Mouse (Mus musculus): ENCODE measurements at regions not wholly inside any gene's neighbourhood (a gene's known extent, or its start where the extent isn't known, plus 50 kb on each side); places are given as distances from the start of the nearest gene placed in this dataset.

DNA sequence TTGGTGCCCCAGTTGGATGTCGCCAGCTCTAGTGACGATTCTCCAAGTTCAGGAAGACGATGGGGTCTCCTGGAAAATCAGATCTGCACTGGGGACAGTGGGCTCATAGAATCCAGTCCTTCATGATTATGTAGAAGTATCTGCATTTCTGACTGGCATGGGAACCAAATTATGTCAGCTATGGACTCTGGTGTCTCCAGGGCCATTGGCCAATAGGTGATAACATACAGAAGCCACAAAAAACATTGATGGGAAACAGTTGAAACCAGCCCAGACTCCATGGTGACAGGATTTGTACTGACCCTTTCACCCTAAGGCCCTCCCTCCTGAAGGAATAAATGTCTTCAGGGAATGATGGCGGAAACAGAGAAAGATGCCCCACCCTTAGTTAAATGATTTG is 110.9 kb upstream of the Ngf start:
- Histone ChIP-seq H3K36me3 (replicated peaks; ENCODE audit: control insufficient read depth, insufficient read depth) (no peaks in the 10 kb centered on the region), H3K4me1 (replicated peaks; ENCODE audit: control insufficient read depth, insufficient read depth, low read length) (no peaks in the 10 kb centered on the region), H3K9me3 (ENCODE audit: control insufficient read depth, low read length) (no peaks in the 10 kb centered on the region), H3K4me2 (replicated peaks) (no peak overlapping the region), H3K9ac (no peak overlapping the region), H3K27ac (no peak overlapping the region), H3K4me3 (replicated peaks; ENCODE audit: low read length) (no peak overlapping the region), H3K27me3 (ENCODE audit: control insufficient read depth, insufficient read depth, low read length) (peaks cover 97% of the 10 kb centered on the region)
- WGBS = 94% methylated on average over 4 of the region's 4 CpGs
- ATAC-seq (ENCODE audit: low FRiP score) = no peak
- no peak for DNase-seq (ENCODE audit: low spot score)

DNA sequence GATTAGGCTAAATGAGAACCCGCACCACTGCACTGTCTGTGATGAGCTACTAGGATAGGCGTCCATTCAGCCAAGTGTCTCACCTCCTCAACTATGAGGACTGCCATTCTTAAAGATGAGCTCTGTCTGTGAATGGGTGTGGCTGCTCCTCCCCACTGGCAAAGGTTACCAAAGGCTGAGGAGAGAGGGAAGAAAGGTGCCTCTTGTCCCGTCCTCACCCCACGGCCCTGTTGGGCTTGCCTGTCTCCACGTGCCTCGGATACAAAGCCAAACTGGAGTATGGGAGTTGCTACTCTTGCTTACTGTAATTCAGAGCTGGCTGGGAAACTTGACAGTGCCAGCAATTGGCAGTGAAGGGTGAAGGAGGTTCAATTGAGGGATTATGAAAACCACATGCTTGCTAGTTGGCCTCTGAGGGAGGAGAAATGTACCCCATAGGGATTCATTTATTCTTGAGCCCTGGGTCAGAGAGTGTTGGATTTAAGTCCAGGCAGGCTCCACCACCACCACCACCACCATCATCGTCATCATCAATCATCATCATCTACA is 112.6 kb upstream of the Ngf start:
- no peak overlapping the region for H3K4me2 ChIP-seq (replicated peaks)
- no peaks in the 10 kb centered on the region for H3K4me1 ChIP-seq (replicated peaks; ENCODE audit: control insufficient read depth, insufficient read depth, low read length)
- 68% methylated on average over 7 of the region's 7 CpGs for WGBS
- no peak for DNase-seq (ENCODE audit: low spot score)
- no peaks in the 10 kb centered on the region for H3K9me3 ChIP-seq (ENCODE audit: control insufficient read depth, low read length)
- ATAC-seq (ENCODE audit: low FRiP score) = no peak
- peaks cover 93% of the 10 kb centered on the region for H3K27me3 ChIP-seq (ENCODE audit: control insufficient read depth, insufficient read depth, low read length)
- H3K27ac ChIP-seq = no peak overlapping the region
- no peak overlapping the region for H3K4me3 ChIP-seq (replicated peaks; ENCODE audit: low read length)
- no peak overlapping the region for H3K9ac ChIP-seq
- no peaks in the 10 kb centered on the region for H3K36me3 ChIP-seq (replicated peaks; ENCODE audit: control insufficient read depth, insufficient read depth)

DNA sequence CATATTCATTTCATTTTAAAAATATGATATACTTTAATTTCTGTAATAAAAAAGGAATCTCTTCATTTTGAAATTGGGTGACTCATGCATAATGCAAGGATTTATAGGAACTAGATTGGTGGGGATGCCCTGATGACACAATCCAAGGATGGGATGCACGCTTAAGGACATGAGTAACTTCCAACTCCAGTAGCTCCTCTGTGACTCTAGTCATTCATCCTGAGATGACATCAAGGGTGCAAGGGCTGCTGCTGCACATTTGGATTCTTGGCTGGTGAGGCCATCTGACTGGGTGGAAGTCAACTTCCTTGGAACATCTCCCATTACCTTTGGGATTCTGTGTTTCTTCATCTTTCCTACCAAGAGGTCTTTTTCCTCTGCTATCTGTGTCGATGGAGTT is 114.4 kb upstream of the Ngf start:
- 90% methylated on average over 2 of the region's 2 CpGs for WGBS
- Histone ChIP-seq H3K27ac (no peak overlapping the region), H3K4me3 (replicated peaks; ENCODE audit: low read length) (no peak overlapping the region), H3K27me3 (ENCODE audit: control insufficient read depth, insufficient read depth, low read length) (peaks cover 93% of the 10 kb centered on the region), H3K4me1 (replicated peaks; ENCODE audit: control insufficient read depth, insufficient read depth, low read length) (no peaks in the 10 kb centered on the region), H3K4me2 (replicated peaks) (no peak overlapping the region), H3K9me3 (ENCODE audit: control insufficient read depth, low read length) (no peaks in the 10 kb centered on the region), H3K36me3 (replicated peaks; ENCODE audit: control insufficient read depth, insufficient read depth) (no peaks in the 10 kb centered on the region), H3K9ac (no peak overlapping the region)
- no peak for ATAC-seq (ENCODE audit: low FRiP score)
- no peak for DNase-seq (ENCODE audit: low spot score)

DNA sequence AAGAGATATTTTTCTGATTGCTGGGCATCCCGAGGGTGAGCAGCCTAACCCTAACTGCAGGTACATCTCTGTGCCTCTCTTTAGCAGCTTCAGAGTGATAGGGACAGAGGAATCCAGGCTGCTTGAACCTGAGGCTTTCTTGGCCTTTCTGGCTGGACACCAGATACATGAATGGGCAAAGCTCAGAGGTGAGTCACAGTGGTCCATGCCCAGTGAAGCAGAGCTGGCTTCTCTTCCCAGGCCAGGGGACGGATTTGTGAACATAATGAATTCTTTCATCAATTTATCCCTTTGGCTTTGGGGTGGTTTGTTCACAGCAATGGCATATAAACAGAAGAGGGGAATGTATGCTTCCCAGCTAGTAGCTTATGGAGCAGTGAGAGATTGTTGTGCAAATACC is 114.9 kb upstream of the Ngf start:
- Histone ChIP-seq H3K4me3 (replicated peaks; ENCODE audit: low read length) (no peak overlapping the region), H3K4me1 (replicated peaks; ENCODE audit: control insufficient read depth, insufficient read depth, low read length) (no peaks in the 10 kb centered on the region), H3K9ac (no peak overlapping the region), H3K4me2 (replicated peaks) (no peak overlapping the region), H3K9me3 (ENCODE audit: control insufficient read depth, low read length) (no peaks in the 10 kb centered on the region), H3K27me3 (ENCODE audit: control insufficient read depth, insufficient read depth, low read length) (peaks cover 93% of the 10 kb centered on the region), H3K27ac (no peak overlapping the region), H3K36me3 (replicated peaks; ENCODE audit: control insufficient read depth, insufficient read depth) (no peaks in the 10 kb centered on the region)
- ATAC-seq (ENCODE audit: low FRiP score) (no peak), DNase-seq (ENCODE audit: low spot score) (no peak)
- 78% methylated on average over 2 of the region's 2 CpGs for WGBS

DNA sequence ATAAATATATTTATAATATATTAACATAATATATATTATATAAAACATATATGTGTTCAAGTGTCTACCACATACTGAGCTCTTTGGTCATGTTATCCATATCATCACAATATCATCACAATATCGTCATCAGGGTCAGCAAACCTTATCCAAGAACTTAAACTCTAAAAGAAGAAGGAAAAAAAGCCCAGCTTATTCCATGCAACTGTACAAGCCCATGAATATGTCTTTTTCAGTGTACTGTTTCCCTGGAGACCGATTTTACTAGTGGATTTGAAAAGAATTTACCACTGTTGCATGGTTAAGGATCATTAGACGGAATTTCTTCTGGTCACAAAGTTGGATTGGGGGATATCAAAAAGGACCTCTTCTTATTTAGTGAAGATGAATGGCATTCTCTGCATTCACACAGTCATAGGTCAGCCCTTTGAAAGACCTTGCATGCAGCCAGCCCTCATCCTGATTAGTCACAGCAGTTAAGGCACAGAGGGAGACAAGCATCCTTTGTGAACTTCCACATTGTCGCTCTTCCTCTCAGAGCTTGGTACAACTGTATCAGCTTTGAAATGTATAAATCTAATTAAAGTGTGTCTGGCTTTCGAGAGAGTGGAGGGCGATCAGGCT is 116.3 kb upstream of the Ngf start:
- peak; percentile 36 for DNase-seq (ENCODE audit: low spot score)
- WGBS = 19% methylated on average over 6 of the region's 6 CpGs
- Histone ChIP-seq H3K9ac (no peak overlapping the region), H3K36me3 (replicated peaks; ENCODE audit: control insufficient read depth, insufficient read depth) (no peaks in the 10 kb centered on the region), H3K4me1 (replicated peaks; ENCODE audit: control insufficient read depth, insufficient read depth, low read length) (no peaks in the 10 kb centered on the region), H3K9me3 (ENCODE audit: control insufficient read depth, low read length) (no peaks in the 10 kb centered on the region), H3K27me3 (ENCODE audit: control insufficient read depth, insufficient read depth, low read length) (peaks cover 90% of the 10 kb centered on the region), H3K27ac (no peak overlapping the region), H3K4me2 (replicated peaks) (no peak overlapping the region), H3K4me3 (replicated peaks; ENCODE audit: low read length) (no peak overlapping the region)
- ATAC-seq (ENCODE audit: low FRiP score) = peak; percentile 65

DNA sequence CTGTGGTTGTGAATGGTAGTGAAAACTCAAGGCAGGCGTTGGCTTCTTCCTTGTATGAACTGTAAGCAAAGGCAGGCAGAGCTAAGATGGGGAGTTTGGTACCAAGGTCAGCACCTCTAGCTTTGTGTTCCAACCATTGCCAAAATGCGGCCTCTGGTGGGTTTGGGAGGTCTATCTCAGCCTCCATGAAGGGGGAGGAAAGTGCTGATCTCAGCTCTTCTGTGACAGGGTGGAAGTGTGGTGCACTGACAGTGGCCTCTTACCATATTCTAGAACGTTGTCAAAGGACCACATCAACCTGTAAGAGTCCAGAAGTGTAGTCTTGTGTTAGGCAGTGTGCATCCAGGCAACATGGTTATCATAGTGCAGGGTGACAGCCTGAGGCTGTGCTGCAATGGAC is 123.6 kb upstream of the Ngf start:
- Histone ChIP-seq H3K4me1 (replicated peaks; ENCODE audit: control insufficient read depth, insufficient read depth, low read length) (no peaks in the 10 kb centered on the region), H3K9me3 (ENCODE audit: control insufficient read depth, low read length) (no peaks in the 10 kb centered on the region), H3K27ac (no peak overlapping the region), H3K27me3 (ENCODE audit: control insufficient read depth, insufficient read depth, low read length) (peaks cover 55% of the 10 kb centered on the region), H3K4me3 (replicated peaks; ENCODE audit: low read length) (no peak overlapping the region), H3K36me3 (replicated peaks; ENCODE audit: control insufficient read depth, insufficient read depth) (no peaks in the 10 kb centered on the region), H3K4me2 (replicated peaks) (no peak overlapping the region), H3K9ac (no peak overlapping the region)
- DNase-seq (ENCODE audit: low spot score) (no peak), ATAC-seq (ENCODE audit: low FRiP score) (no peak)
- 83% methylated on average over 3 of the region's 3 CpGs for WGBS

DNA sequence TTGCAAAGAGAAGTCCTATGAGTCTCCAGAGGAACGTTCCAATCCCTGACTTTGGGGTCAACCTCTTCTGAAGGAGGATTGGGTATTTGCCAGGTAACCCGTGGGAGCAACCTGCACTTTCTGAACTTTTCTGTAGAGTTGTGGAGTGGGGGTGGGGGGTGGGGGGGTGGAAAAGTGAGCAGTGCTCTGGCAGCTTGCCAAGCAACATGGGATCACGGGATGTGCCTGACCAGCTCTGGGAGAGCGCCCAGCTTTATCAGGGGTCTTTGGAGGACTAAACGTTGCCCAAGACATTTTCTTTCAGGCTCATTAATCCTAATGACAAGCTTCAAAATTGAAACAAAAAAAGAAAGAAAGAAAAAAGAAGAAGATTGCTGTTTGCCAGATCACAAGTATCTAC is 124.4 kb upstream of the Ngf start:
- no peak overlapping the region for H3K4me3 ChIP-seq (replicated peaks; ENCODE audit: low read length)
- no peak overlapping the region for H3K27ac ChIP-seq
- H3K4me2 ChIP-seq (replicated peaks) = no peak overlapping the region
- no peaks in the 10 kb centered on the region for H3K9me3 ChIP-seq (ENCODE audit: control insufficient read depth, low read length)
- 57% methylated on average over 5 of the region's 5 CpGs for whole genome bisulfite sequencing
- ATAC-seq (ENCODE audit: low FRiP score) = no peak
- peaks cover 47% of the 10 kb centered on the region for H3K27me3 ChIP-seq (ENCODE audit: control insufficient read depth, insufficient read depth, low read length)
- no peak overlapping the region for H3K9ac ChIP-seq
- no peak for DNase-seq (ENCODE audit: low spot score)
- H3K36me3 ChIP-seq (replicated peaks; ENCODE audit: control insufficient read depth, insufficient read depth) = no peaks in the 10 kb centered on the region
- no peaks in the 10 kb centered on the region for H3K4me1 ChIP-seq (replicated peaks; ENCODE audit: control insufficient read depth, insufficient read depth, low read length)

DNA sequence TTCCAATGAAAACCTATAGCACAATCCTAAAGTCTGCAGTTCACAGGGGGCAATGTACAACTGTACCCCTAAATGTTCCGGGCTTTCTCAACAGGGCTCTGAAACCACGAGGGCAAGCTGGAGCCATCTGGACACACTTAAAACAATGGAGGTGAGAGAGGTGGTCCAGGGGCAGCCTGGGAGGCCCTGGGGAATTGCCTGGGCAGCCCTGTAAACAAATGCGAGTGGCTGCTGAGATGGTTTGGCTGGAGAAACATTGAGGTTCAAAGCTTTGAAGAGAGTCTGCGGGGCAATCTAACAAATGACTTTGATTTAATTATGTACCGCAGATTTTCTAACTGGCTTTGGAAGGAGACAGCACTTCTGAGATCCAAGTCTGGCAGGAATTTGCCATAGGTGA is 129.0 kb upstream of the Ngf start:
- DNase-seq (ENCODE audit: low spot score) = no peak
- Histone ChIP-seq H3K9me3 (ENCODE audit: control insufficient read depth, low read length) (no peaks in the 10 kb centered on the region), H3K4me1 (replicated peaks; ENCODE audit: control insufficient read depth, insufficient read depth, low read length) (no peaks in the 10 kb centered on the region), H3K4me2 (replicated peaks) (no peak overlapping the region), H3K27ac (no peak overlapping the region), H3K27me3 (ENCODE audit: control insufficient read depth, insufficient read depth, low read length) (peaks cover 9% of the 10 kb centered on the region), H3K4me3 (replicated peaks; ENCODE audit: low read length) (no peak overlapping the region), H3K9ac (no peak overlapping the region), H3K36me3 (replicated peaks; ENCODE audit: control insufficient read depth, insufficient read depth) (no peaks in the 10 kb centered on the region)
- 48% methylated on average over 5 of the region's 5 CpGs for WGBS
- ATAC-seq (ENCODE audit: low FRiP score) = no peak

DNA sequence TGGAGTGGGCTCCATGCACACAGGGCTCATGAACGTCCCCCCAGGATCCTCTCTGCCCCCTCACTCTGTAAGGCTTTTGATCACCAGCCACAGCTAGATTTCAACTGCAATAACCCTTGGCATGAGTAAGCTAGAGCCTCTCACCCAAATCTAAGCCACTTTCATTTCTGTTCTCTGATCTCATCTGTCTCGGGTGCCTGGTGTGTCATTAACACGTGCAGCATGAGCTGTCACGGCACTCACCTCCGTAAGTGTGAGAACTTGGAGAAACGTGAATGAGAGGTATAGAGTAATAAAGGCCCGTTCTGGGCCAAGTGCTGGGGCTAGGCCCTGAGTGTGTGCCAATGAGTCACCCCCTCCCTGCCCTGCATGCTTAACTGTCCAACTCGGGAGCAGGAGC is 131.8 kb upstream of the Ngf start:
- no peak for ATAC-seq (ENCODE audit: low FRiP score)
- no peak overlapping the region for H3K27ac ChIP-seq
- H3K4me2 ChIP-seq (replicated peaks) = no peak overlapping the region
- WGBS = 78% methylated on average over 8 of the region's 8 CpGs
- H3K9me3 ChIP-seq (ENCODE audit: control insufficient read depth, low read length) = no peaks in the 10 kb centered on the region
- no peaks in the 10 kb centered on the region for H3K36me3 ChIP-seq (replicated peaks; ENCODE audit: control insufficient read depth, insufficient read depth)
- no peak overlapping the region for H3K4me3 ChIP-seq (replicated peaks; ENCODE audit: low read length)
- DNase-seq (ENCODE audit: low spot score) = no peak
- H3K4me1 ChIP-seq (replicated peaks; ENCODE audit: control insufficient read depth, insufficient read depth, low read length) = no peaks in the 10 kb centered on the region
- no peaks in the 10 kb centered on the region for H3K27me3 ChIP-seq (ENCODE audit: control insufficient read depth, insufficient read depth, low read length)
- no peak overlapping the region for H3K9ac ChIP-seq

DNA sequence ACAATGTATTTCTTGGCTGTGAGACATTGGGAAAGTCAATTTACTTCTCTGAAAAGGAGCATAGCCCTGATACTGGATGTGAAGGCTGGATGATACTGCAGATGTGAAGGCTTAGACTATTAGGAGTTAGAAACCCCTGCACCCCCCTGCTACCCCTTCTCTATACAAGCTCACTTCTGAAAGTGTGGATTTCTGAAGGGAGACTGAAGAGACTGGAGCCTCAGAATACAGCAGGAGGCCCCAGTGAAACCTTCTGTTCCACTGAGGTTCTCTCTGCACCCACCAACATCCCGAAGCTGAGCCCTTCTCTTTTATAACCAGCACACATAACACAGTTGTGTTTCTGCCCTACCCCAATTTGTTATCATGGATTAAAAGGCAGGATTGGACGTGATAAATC is 131.7 kb upstream of the Vangl1 start:
- no peaks in the 10 kb centered on the region for H3K9me3 ChIP-seq (ENCODE audit: control insufficient read depth, low read length)
- H3K36me3 ChIP-seq (replicated peaks; ENCODE audit: control insufficient read depth, insufficient read depth) = no peaks in the 10 kb centered on the region
- H3K4me2 ChIP-seq (replicated peaks) = no peak overlapping the region
- no peaks in the 10 kb centered on the region for H3K27me3 ChIP-seq (ENCODE audit: control insufficient read depth, insufficient read depth, low read length)
- DNase-seq (ENCODE audit: low spot score) = no peak
- WGBS = 76% methylated on average over 2 of the region's 2 CpGs
- H3K4me3 ChIP-seq (replicated peaks; ENCODE audit: low read length) = no peak overlapping the region
- H3K27ac ChIP-seq = no peak overlapping the region
- H3K4me1 ChIP-seq (replicated peaks; ENCODE audit: control insufficient read depth, insufficient read depth, low read length) = no peaks in the 10 kb centered on the region
- ATAC-seq (ENCODE audit: low FRiP score) = no peak
- no peak overlapping the region for H3K9ac ChIP-seq
